Mouse (Mus musculus) heart, postnatal 0 days (tissue): ENCODE measurements around the gene Stkld1.

Source experiments
- CTCF ChIP-seq: IDR thresholded peaks from 2 replicates; pipeline ENCODE4 v1.5.1; 2016; ENCODE audit warnings: antibody characterized with exemption, control low read depth, low read depth
- EP300 ChIP-seq: IDR thresholded peaks from 2 replicates; pipeline ENCODE4 v1.6.1; 2016; ENCODE audit warnings: antibody characterized with exemption, low read depth

GRCm38 (mm10) chr2:26980361-26980760 is 46.5 kb downstream of the Stkld1 start:
- TF ChIP-seq CTCF (no peak), EP300 (no peak)
